Mouse (Mus musculus) left cerebral cortex, adult 2 months (tissue): ENCODE measurements around the gene Chn2. TPM values are rescaled to one million over a fixed set of nuclear protein-coding genes. Genes with fewer than 3 reads are reported as not detected.

Experiments
- DNase-seq, 2 experiments: peaks; one replicate each; pipeline ENCODE4 v3.0.0; 2021 to 2022; ENCODE audit warnings: low spot score in 2 of 2, mixed read lengths in 1 of 2; ENCODE audit errors: extremely low spot score in 1 of 2
- H3K27ac ChIP-seq: fragments of 200-600 bp; 2 replicates; pipeline ENCODE4 v1.8.1; 2022
- H3K4me3 ChIP-seq: fragments of 200-600 bp; 2 replicates; pipeline ENCODE4 v1.8.1; 2022
- CTCF ChIP-seq: fragments of 200-600 bp; IDR thresholded peaks from 2 replicates; pipeline ENCODE4 v1.8.1; 2022; ENCODE audit warnings: antibody characterized with exemption, mild to moderate bottlenecking, moderate library complexity
- intact Hi-C: fragments of 180-260 bp; cut with DNase I; formaldehyde crosslinking; loops from one replicate; pipeline ENCODE4 v1.15.1; 2025
- long read RNA-seq, 2 experiments: library from polyadenylated mRNA; stranded (forward); transcript quantifications; one replicate each; pipeline ENCODE4 v2.0.0; 2021; ENCODE audit warnings: borderline mapping rate in 2 of 2
- total RNA-seq, 2 experiments: library from RNA; stranded (reverse); gene quantifications; 2 replicates each; pipeline ENCODE4 v1.2.3; 2021

Gene Chn2
- total RNA-seq: 10 to 100 TPM; 38.9 to 42.0 TPM
- long read RNA-seq, experiment 1, transcript Chn2-202 (7 exons, 2,983 nt): minor isoform, 7 of 72 reads
- long read RNA-seq, experiment 1, transcript Chn2-201 (13 exons, 2,418 nt): major isoform, 57 of 72 reads
- long read RNA-seq, experiment 1, partial matches to known transcripts: 2 of 72 reads
- long read RNA-seq, experiment 1, other reads (novel, unspliced or antisense): 6 of 72 reads
- long read RNA-seq, experiment 2, transcript Chn2-202 (7 exons, 2,983 nt): minor isoform, 7 of 46 reads
- long read RNA-seq, experiment 2, transcript Chn2-201 (13 exons, 2,418 nt): major isoform, 33 of 46 reads
- long read RNA-seq, experiment 2, partial matches to known transcripts: 1 of 46 reads
- long read RNA-seq, experiment 2, other reads (novel, unspliced or antisense): 5 of 46 reads

DNA sequence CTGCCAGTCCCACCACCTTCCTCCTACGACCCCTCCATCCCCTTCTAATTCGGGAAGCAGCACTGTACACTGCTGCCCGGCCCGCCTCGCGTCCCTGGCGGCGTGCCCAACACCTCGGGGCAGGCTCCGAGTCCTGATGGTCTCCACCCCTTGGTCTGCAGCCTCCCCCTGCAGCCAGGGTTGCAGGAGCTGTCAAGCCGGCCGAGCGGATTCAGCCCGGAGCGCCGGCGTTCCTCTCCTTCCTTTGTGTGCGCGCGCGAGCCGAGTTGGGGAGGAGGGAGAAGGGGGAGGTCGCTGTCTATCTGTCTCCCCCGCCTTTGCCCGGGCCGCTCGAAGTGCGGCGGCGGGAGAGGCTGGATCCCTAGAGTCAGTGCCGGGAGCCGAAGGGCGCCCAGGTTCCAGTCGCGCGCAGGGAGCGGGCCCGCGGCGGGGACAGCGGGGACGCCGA is at the start of gene Chn2:
Gene Chn2, plus strand, starts transcription at position 198 of the 448 bp plus-strand sequence.
- intact Hi-C loops: loop anchor here (1.0 to 10.0 kb wide), 2 partner anchors 258 to 325 kb away; no protein-coding TSS in a partner anchor
- Histone ChIP-seq H3K27ac (peak within 1 kb of the TSS; percentile 94), H3K4me3 (peak within 1 kb of the TSS; percentile 83)
- DNase-seq: peak; percentile 54 to 57
- TF ChIP-seq CTCF: no peak

DNA sequence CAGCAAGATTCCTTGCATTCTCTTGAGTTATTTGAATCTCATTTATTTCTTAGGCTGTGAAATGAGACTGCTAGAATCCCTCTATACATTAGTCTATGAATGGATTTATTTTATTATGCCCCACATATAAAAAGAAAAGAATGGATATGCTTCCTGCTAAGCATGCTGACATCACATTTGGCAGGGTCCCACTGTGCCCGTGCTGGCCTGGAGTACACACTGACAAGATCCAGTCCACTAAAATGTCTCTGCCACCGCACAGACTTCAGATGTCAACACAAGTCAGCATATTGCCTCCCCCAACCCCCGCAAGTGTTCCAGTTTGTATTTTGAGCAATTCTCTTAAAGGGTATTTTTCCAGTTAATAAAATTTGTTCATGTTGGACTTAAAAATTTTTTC is 47.0 kb upstream of the Chn2 start:
- no peak for DNase-seq
- H3K4me3 ChIP-seq: no peak overlapping the region
- intact Hi-C loops: no loop called here
- no peak for TF ChIP-seq CTCF
- H3K27ac ChIP-seq: no peak overlapping the region

DNA sequence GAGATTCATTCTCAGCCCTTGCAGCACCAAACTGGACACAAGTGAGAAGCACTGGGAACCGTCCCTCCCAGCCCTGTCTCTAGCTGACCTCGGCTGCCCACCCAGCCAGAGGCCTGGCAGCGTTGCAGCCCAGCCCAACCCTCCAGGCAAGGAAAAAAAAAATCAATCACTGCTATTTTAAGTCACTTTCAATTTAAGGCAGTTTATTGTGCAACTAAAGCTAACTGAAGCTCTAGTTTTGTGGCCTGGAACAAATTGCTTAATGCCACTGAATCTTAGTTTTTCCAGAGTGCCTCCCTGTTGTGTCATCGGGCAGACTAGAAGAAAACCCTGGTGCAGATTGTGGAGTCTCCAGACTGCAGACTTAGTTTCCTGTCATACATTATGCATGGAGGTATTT is 43.8 kb upstream of the Chn2 start:
- H3K27ac ChIP-seq: no peak overlapping the region
- no peak for DNase-seq
- intact Hi-C loops: no loop called here
- H3K4me3 ChIP-seq: no peak overlapping the region
- no peak for TF ChIP-seq CTCF

DNA sequence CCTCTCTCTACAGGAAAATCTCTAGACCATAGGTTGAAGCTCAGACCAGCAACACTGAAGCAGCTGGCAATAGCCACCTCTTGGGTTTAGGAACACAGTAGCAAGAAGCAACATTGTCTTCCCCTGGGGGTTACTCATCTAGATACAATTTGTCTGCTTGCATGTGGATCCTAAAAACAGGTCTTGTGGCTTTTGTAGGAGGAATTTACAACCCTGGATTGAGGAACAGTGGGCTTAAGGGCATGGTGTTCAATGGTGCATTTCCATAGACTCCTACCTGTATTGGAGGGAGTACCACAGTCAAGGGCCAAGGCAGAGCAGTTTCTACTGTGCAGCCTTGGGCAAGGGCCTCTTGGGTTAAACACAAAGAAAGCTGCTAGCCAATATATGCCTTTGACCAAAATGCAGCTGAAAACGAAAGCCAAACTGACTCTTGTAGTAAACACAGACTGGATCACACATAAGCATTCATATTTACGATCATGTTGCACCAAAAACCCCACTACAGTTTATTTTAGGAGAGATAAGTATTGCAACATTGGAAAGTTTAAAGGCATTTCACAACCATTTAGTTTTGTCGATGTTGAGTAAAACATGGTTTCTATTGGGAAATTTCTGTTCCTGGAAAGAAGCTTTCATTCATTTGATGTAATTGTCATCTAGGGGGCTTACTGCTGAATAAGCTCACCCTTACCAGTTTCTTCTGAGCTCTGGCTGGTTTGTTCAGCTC is 43.0 kb upstream of the Chn2 start:
- no peak for TF ChIP-seq CTCF
- no peak for DNase-seq
- Histone ChIP-seq H3K27ac (no peak overlapping the region), H3K4me3 (no peak overlapping the region)
- intact Hi-C loops: no loop called here

DNA sequence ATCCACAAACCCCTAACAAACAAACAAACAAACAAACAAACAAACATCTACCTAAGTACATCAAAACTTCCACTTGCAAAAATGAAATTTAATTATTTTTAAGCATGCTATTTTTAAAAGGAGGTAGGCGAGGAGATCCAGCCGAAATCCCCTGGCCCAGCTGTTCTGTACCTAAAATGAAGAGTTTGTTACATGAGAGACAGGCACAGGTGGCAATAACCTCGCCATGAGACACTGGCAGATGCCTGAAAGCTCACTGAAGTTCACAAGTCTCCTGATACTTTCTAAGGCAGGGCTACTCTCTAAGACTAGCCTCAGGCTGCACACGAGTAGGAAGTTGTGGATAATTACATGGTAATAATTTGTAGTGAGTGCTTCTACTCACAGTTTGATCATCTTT is 34.1 kb upstream of the Chn2 start:
- TF ChIP-seq CTCF: no peak
- no peak for DNase-seq
- Histone ChIP-seq H3K27ac (no peak overlapping the region), H3K4me3 (no peak overlapping the region)
- intact Hi-C loops: no loop called here

DNA sequence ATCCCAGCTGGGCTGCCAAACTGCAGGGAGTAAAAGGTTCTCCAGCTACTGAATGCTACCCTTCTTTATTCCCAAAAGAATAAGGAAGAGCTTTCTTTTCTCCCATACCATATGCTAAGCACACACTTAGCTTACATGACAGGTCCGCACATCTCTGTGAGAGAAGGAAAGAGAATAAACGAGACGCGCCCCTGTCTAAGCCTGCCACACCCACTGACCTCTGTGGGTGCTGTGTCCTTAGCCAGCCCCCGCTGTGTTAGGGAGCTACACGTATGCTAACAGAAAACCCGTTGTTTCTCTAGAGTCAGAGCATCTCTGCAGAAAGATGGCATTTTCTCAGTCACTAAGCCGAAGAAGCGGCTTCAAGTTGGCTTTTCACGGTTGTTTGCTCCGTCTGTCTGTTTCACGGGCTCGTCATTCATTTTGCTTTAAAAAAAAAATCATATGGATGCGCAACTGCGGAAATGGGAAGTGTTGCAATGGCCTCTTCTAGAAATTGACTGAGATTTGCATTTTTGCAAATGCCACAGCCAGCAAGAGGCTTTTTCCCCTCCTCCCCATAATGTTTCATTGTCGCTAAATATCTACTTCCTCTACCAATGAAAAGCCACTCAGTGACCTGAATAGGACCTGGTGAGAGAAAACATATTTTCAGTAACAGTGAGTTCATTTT is 30.8 kb upstream of the Chn2 start:
- H3K4me3 ChIP-seq: peak overlapping the region; percentile 32
- H3K27ac ChIP-seq: no peak overlapping the region
- intact Hi-C loops: no loop called here
- peak in 1 of 2 experiments; percentile 11 for DNase-seq
- no peak for TF ChIP-seq CTCF

DNA sequence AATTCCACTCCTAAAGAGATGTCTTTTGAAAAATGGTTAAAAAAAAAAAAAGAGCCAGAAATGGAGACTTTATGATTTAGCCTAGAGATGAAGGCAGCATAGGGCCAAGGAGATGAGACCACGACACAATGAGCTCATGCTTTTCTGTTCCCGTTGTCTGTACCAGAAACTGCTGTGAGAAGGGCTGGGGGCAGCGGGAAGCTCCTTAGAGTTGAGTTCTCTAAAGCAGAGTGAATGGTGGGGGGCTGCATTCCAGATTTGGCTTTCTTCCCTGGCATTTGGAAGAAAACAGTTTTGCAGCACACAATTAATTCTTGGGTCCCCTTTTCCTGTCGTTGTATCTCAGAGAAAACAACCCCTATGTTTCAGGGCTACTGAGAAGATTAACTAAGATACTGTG is 30.1 kb upstream of the Chn2 start:
- no peak for DNase-seq
- Histone ChIP-seq H3K4me3 (no peak overlapping the region), H3K27ac (no peak overlapping the region)
- intact Hi-C loops: no loop called here
- no peak for TF ChIP-seq CTCF

DNA sequence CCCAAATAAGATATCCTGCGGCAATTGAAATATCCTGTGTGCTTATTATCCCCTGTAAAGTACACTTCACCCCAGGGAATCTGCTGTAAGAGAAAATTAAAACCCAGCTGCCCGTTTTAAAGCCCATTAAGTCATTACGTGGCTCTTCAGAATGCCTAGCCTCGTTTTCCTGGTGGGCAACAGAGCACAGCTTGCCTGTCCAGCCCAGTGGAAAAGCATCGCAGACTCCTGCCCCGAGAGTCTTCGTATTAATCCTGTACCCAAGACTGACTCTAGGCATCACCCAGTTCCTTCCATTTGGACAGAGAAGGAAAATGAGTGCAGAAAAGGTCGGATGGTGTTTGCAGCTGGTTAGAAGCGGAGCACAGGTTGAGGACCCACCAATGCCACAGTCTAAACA is 29.0 kb upstream of the Chn2 start:
- no peak for TF ChIP-seq CTCF
- Histone ChIP-seq H3K4me3 (no peak overlapping the region), H3K27ac (no peak overlapping the region)
- intact Hi-C loops: no loop called here
- no peak for DNase-seq

DNA sequence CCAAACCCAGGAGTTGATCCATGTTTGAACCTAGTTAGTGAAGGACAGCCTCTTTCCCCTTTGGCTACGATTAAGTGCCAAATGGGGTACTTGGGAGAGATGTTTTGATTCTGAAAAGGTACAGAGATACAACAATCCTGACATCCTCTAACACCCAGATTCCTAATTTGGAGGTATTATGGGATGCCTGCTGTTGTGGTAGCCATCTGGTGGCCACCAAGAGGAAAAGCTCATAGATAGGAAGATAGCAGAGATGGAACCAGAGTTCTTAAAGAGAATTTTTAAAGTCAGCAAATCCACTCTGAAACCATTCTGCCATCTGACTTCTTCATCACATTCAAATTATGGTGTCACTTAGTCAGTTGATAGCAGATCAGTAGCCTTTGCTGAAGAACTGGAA is 27.2 kb upstream of the Chn2 start:
- no peak for DNase-seq
- H3K27ac ChIP-seq: no peak overlapping the region
- no peak overlapping the region for H3K4me3 ChIP-seq
- intact Hi-C loops: no loop called here
- TF ChIP-seq CTCF: peak; percentile 19

DNA sequence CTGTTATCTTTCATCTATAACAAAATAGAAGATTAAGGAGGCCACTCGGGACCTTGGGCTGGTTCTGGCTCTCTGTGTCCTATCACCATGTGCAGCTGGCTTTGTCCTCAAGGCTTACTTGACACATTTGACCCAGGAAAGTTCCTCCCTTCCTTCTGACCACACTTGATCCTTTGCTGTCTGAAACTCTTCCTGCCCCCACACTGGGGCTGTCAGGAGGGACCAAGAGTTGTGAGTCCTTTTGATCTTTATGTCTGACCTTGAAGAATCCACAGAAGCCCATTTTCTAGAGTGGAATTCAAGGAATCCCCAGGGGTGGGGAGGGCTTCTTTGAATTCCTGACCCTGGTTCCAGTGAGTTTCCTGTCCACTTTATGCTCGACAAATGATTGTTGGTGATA is 21.3 kb upstream of the Chn2 start:
- H3K27ac ChIP-seq: no peak overlapping the region
- no peak overlapping the region for H3K4me3 ChIP-seq
- DNase-seq: no peak
- no peak for TF ChIP-seq CTCF
- intact Hi-C loops: no loop called here

DNA sequence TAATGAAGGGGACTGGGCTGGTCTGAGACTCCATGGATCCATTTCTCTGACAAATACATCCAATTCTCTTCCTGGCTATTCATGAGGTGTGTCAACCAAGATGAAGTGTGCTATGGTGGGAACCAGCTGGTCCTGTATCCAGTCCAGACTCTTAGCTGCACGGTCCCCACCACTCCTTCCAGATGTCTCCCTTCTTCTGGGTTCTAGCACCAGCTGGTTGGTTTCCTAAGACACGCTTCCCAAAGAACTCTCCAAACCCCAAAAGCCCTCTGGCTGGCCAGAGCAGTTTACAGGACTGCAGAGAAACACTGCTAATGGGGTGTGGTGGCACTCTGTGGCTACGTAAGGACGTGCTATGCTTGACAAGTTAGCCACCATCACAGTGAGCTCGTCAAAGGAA is 20.5 kb upstream of the Chn2 start:
- TF ChIP-seq CTCF: no peak
- no peak for DNase-seq
- H3K27ac ChIP-seq: no peak overlapping the region
- intact Hi-C loops: no loop called here
- H3K4me3 ChIP-seq: no peak overlapping the region
